Mouse (Mus musculus): ENCODE measurements around the gene Srsf4. TPM values are rescaled to one million over a fixed set of nuclear protein-coding genes. Genes with fewer than 3 reads are reported as not detected.

Gene Srsf4
- polyA plus RNA-seq, 1 experiment from 2014 or later: 92.6 TPM

- peak; percentile 89 for ATAC-seq
- H3K4me3 ChIP-seq (replicated peaks): peak within 1 kb of the TSS; percentile 90
- H3K4me2 ChIP-seq (replicated peaks): peak within 1 kb of the TSS; percentile 87
- under 1% methylated on average over 37 of the region's 37 CpGs for WGBS
- peaks cover 13% of the 10 kb centered on the region for H3K4me1 ChIP-seq (replicated peaks)
- 0 out of 2 replicates have a peak within 1 kb of the TSS, but pooled peaks have one; percentile 17 for H3K27ac ChIP-seq
- H3K27me3 ChIP-seq (replicated peaks): no peaks in the 10 kb centered on the region; the same call in 1 of the 2 replicates
- peak within 1 kb of the TSS; percentile 81 for H3K9ac ChIP-seq
- no peaks in the 10 kb centered on the region for H3K9me3 ChIP-seq
- no peaks in the 10 kb centered on the region for H3K36me3 ChIP-seq
Measured at GRCm38 (mm10) chr4:131843290-131843743, 30.1 kb upstream of the Srsf4 start, which contains the start of gene Mecr. Gene Mecr (plus strand): TSS chr4:131843470.

- Histone ChIP-seq H3K9ac (no peak overlapping the region), H3K4me2 (replicated peaks) (no peak overlapping the region), H3K27me3 (replicated peaks) (no peaks in the 10 kb centered on the region), H3K4me1 (replicated peaks) (peaks cover 17% of the 10 kb centered on the region), H3K4me3 (replicated peaks) (no peak overlapping the region), H3K36me3 (no peaks in the 10 kb centered on the region), H3K9me3 (no peaks in the 10 kb centered on the region), H3K27ac (no peak overlapping the region)
- ATAC-seq: peak; percentile 73
- 67% methylated on average over 8 of the region's 8 CpGs for WGBS
Measured at GRCm38 (mm10) chr4:131845991-131846778, 27.2 kb upstream of the Srsf4 start.

- no peak overlapping the region for H3K9ac ChIP-seq
- no peak for ATAC-seq
- no peaks in the 10 kb centered on the region for H3K36me3 ChIP-seq
- no peaks in the 10 kb centered on the region for H3K27me3 ChIP-seq (replicated peaks)
- peaks cover 17% of the 10 kb centered on the region for H3K4me1 ChIP-seq (replicated peaks)
- no peak overlapping the region for H3K27ac ChIP-seq
- no peaks in the 10 kb centered on the region for H3K9me3 ChIP-seq
- H3K4me3 ChIP-seq (replicated peaks): no peak overlapping the region
- no peak overlapping the region for H3K4me2 ChIP-seq (replicated peaks)
- WGBS: 64% methylated on average over 6 of the region's 6 CpGs
Measured at GRCm38 (mm10) chr4:131848082-131848481, 25.3 kb upstream of the Srsf4 start.

GRCm38 (mm10) chr4:131849986-131850638, 23.3 kb upstream of the Srsf4 start:
- Histone ChIP-seq H3K4me2 (replicated peaks) (no peak overlapping the region), H3K4me1 (replicated peaks) (peaks cover 8% of the 10 kb centered on the region), H3K9me3 (no peaks in the 10 kb centered on the region), H3K36me3 (no peaks in the 10 kb centered on the region), H3K27me3 (replicated peaks) (no peaks in the 10 kb centered on the region), H3K4me3 (replicated peaks) (no peak overlapping the region), H3K9ac (no peak overlapping the region), H3K27ac (peak overlapping the region; percentile 75)
- WGBS: 46% methylated on average over 5 of the region's 5 CpGs
- ATAC-seq: no peak

- 88% methylated on average over 5 of the region's 5 CpGs for WGBS
- Histone ChIP-seq H3K9me3 (no peaks in the 10 kb centered on the region), H3K4me3 (replicated peaks) (no peak overlapping the region), H3K4me1 (replicated peaks) (peaks cover 2% of the 10 kb centered on the region; the same call in 1 of the 2 replicates), H3K27me3 (replicated peaks) (no peaks in the 10 kb centered on the region), H3K36me3 (no peaks in the 10 kb centered on the region), H3K4me2 (replicated peaks) (no peak overlapping the region), H3K9ac (no peak overlapping the region), H3K27ac (no peak overlapping the region)
- ATAC-seq: no peak
Measured at GRCm38 (mm10) chr4:131854950-131855349, 18.5 kb upstream of the Srsf4 start.

GRCm38 (mm10) chr4:131860492-131861340, 12.7 kb upstream of the Srsf4 start:
- H3K36me3 ChIP-seq: peaks cover 14% of the 10 kb centered on the region; the same call in 1 of the 2 replicates
- ATAC-seq: peak; percentile 69; the same call in 1 of the 2 replicates

GRCm38 (mm10) chr4:131861341-131861739, 12.1 kb upstream of the Srsf4 start:
- WGBS: 82% methylated on average over 4 of the region's 4 CpGs
- Histone ChIP-seq H3K27ac (no peak overlapping the region), H3K4me1 (replicated peaks) (no peaks in the 10 kb centered on the region), H3K4me3 (replicated peaks) (no peak overlapping the region), H3K36me3 (peaks cover 14% of the 10 kb centered on the region; the same call in 1 of the 2 replicates), H3K9ac (no peak overlapping the region), H3K27me3 (replicated peaks) (no peaks in the 10 kb centered on the region), H3K9me3 (no peaks in the 10 kb centered on the region), H3K4me2 (replicated peaks) (no peak overlapping the region)
- ATAC-seq: no peak

More at GRCm38 (mm10) chr4:131860492-131861340, 12.7 kb upstream of the Srsf4 start:
- H3K9ac ChIP-seq: no peak overlapping the region
- no peaks in the 10 kb centered on the region for H3K9me3 ChIP-seq
- no peak overlapping the region for H3K4me2 ChIP-seq (replicated peaks)
- H3K4me1 ChIP-seq (replicated peaks): no peaks in the 10 kb centered on the region
- 46% methylated on average over 15 of the region's 15 CpGs for WGBS
- no peak overlapping the region for H3K27ac ChIP-seq
- no peaks in the 10 kb centered on the region for H3K27me3 ChIP-seq (replicated peaks)
- no peak overlapping the region for H3K4me3 ChIP-seq (replicated peaks)

GRCm38 (mm10) chr4:131872672-131873292, 635 bp upstream of the Srsf4 start:
- Histone ChIP-seq H3K4me1 (replicated peaks) (peaks cover 14% of the 10 kb centered on the region), H3K36me3 (no peaks in the 10 kb centered on the region), H3K27me3 (replicated peaks) (no peaks in the 10 kb centered on the region), H3K9ac (peak overlapping the region; percentile 57), H3K27ac (peak overlapping the region; percentile 82), H3K4me3 (replicated peaks) (peak overlapping the region; percentile 98), H3K9me3 (no peaks in the 10 kb centered on the region), H3K4me2 (replicated peaks) (peak overlapping the region; percentile 59)
- peak; percentile 34 for ATAC-seq
- 7% methylated on average over 11 of the region's 11 CpGs for WGBS

- under 1% methylated on average over 20 of the region's 20 CpGs for WGBS
- Histone ChIP-seq H3K9me3 (no peaks in the 10 kb centered on the region), H3K4me2 (replicated peaks) (peak overlapping the region; percentile 77), H3K9ac (peak overlapping the region; percentile 100), H3K4me3 (replicated peaks) (peak overlapping the region; percentile 98), H3K27me3 (replicated peaks) (no peaks in the 10 kb centered on the region), H3K36me3 (no peaks in the 10 kb centered on the region), H3K4me1 (replicated peaks) (peaks cover 14% of the 10 kb centered on the region), H3K27ac (peak overlapping the region; percentile 100)
- peak; percentile 19; the same call in 1 of the 2 replicates for ATAC-seq
Measured at GRCm38 (mm10) chr4:131874169-131874536, 736 bp downstream of the Srsf4 start.

- Histone ChIP-seq H3K9ac (peak overlapping the region; percentile 100), H3K27ac (peak overlapping the region; percentile 100), H3K4me3 (replicated peaks) (peak overlapping the region; percentile 98), H3K4me1 (replicated peaks) (peaks cover 16% of the 10 kb centered on the region), H3K27me3 (replicated peaks) (no peaks in the 10 kb centered on the region), H3K9me3 (no peaks in the 10 kb centered on the region), H3K36me3 (no peaks in the 10 kb centered on the region), H3K4me2 (replicated peaks) (peak overlapping the region; percentile 77)
- WGBS: 3% methylated on average over 11 of the region's 11 CpGs
- no peak for ATAC-seq
Measured at GRCm38 (mm10) chr4:131874567-131874966, 1.1 kb downstream of the Srsf4 start.

GRCm38 (mm10) chr4:131875242-131875641, 1.8 kb downstream of the Srsf4 start:
- 43% methylated on average over 3 of the region's 3 CpGs for WGBS
- peak overlapping the region; percentile 77 for H3K4me2 ChIP-seq (replicated peaks)
- H3K27ac ChIP-seq: no peak overlapping the region
- peak overlapping the region; percentile 100 for H3K9ac ChIP-seq
- H3K4me1 ChIP-seq (replicated peaks): peaks cover 20% of the 10 kb centered on the region
- H3K36me3 ChIP-seq: no peaks in the 10 kb centered on the region
- no peaks in the 10 kb centered on the region for H3K27me3 ChIP-seq (replicated peaks)
- ATAC-seq: no peak
- no peaks in the 10 kb centered on the region for H3K9me3 ChIP-seq
- peak overlapping the region; percentile 98 for H3K4me3 ChIP-seq (replicated peaks)
